Mouse (Mus musculus) MEL (cell line): ENCODE results near the gene Tcf12. TPM values are rescaled to one million over a fixed set of nuclear protein-coding genes. Genes with fewer than 3 reads are reported as not detected.
A peak's percentile ranks its signal among the peaks of the same experiment; 100 is the strongest.

Source experiments
- DNase-seq: peaks from one replicate; pipeline ENCODE4 v3.0.0; 2011; ENCODE audit warnings: low read depth, low spot score
- H3K27ac ChIP-seq: 2 replicates; pipeline ENCODE4 v1.5.1; 2012; ENCODE audit warnings: low read depth, mild to moderate bottlenecking, control low read depth, low read length, moderate library complexity; ENCODE audit not compliant: control insufficient read depth
- H3K27me3 ChIP-seq, 2 experiments: fragments of 150-350 bp in 1 of 2; sonication (generic) in 1 of 2; 2 replicates each; pipeline ENCODE4 v1.6.1; 2012; ENCODE audit warnings: low read length in 2 of 2, mild to moderate bottlenecking in 2 of 2, improper control_type of control experiment in 1 of 2, moderate library complexity in 1 of 2; ENCODE audit not compliant: insufficient read depth in 2 of 2, control insufficient read depth in 1 of 2
- H3K36me3 ChIP-seq, 2 experiments: 2 replicates each; pipeline ENCODE4 v1.6.1; 2012 to 2014; ENCODE audit warnings: low read length in 2 of 2, improper control_type of control experiment in 1 of 2, inconsistent platforms in 1 of 2, mild to moderate bottlenecking in 1 of 2; ENCODE audit not compliant: insufficient read depth in 2 of 2, control insufficient read depth in 1 of 2
- H3K4me1 ChIP-seq, 2 experiments: fragments of 150-350 bp in 1 of 2; sonication (generic) in 1 of 2; 2 replicates each; pipeline ENCODE4 v1.6.1; 2012; ENCODE audit warnings: low read length in 2 of 2, improper control_type of control experiment in 1 of 2, mild to moderate bottlenecking in 1 of 2; ENCODE audit not compliant: insufficient read depth in 2 of 2, control insufficient read depth in 1 of 2
- H3K4me3 ChIP-seq, 2 experiments: fragments of 150-350 bp in 1 of 2; sonication (generic) in 1 of 2; 2 replicates each; pipeline ENCODE4 v1.5.1; 2012; ENCODE audit warnings: low read depth in 2 of 2, low read length in 2 of 2, mild to moderate bottlenecking in 2 of 2, moderate library complexity in 2 of 2, control low read depth in 1 of 2, improper control_type of control experiment in 1 of 2; ENCODE audit not compliant: control insufficient read depth in 1 of 2, insufficient read depth in 1 of 2
- H3K79me2 ChIP-seq: 2 replicates; pipeline ENCODE4 v1.6.1; 2012; ENCODE audit warnings: mild to moderate bottlenecking, low read length, moderate library complexity; ENCODE audit not compliant: control insufficient read depth, poor library complexity, insufficient read depth
- H3K9ac ChIP-seq: 2 replicates; pipeline ENCODE4 v1.6.1; 2012; ENCODE audit warnings: low read depth, mild to moderate bottlenecking, control low read depth, low read length, moderate library complexity; ENCODE audit not compliant: control insufficient read depth, poor library complexity, severe bottlenecking
- H3K9me3 ChIP-seq: fragments of 150-350 bp; sonication (generic); replicated peaks from 2 replicates; pipeline ENCODE4 v1.6.1; 2012; ENCODE audit warnings: mild to moderate bottlenecking, low read length, improper control_type of control experiment, moderate library complexity; ENCODE audit not compliant: insufficient read depth
- BHLHE40 ChIP-seq: IDR thresholded peaks from 2 replicates; pipeline ENCODE4 v1.6.1; 2012; ENCODE audit warnings: low read depth, mild to moderate bottlenecking, inconsistent platforms, low read length, improper control_type of control experiment, borderline replicate concordance
- CHD1 ChIP-seq: IDR thresholded peaks from 2 replicates; pipeline ENCODE4 v1.6.1; 2012; ENCODE audit warnings: low read depth, mild to moderate bottlenecking, inconsistent platforms, low read length, improper control_type of control experiment
- ELF1 ChIP-seq: IDR thresholded peaks from 2 replicates; pipeline ENCODE4 v1.6.1; 2014; ENCODE audit warnings: low read depth, mild to moderate bottlenecking, inconsistent platforms, low read length, improper control_type of control experiment, moderate library complexity
- EP300 ChIP-seq, 2 experiments: IDR thresholded peaks; 2 replicates each; pipeline ENCODE4 v1.6.1; 2011; ENCODE audit warnings: improper control_type of control experiment in 2 of 2, low read length in 2 of 2, low read depth in 1 of 2, mild to moderate bottlenecking in 1 of 2
- GATA1 ChIP-seq: IDR thresholded peaks from 2 replicates; pipeline ENCODE4 v1.6.1; 2011; ENCODE audit warnings: low read depth, low read length, improper control_type of control experiment
- HCFC1 ChIP-seq: IDR thresholded peaks from 2 replicates; pipeline ENCODE4 v1.6.1; 2012; ENCODE audit warnings: low read depth, mild to moderate bottlenecking, inconsistent platforms, low read length, improper control_type of control experiment, moderate library complexity
- MAX ChIP-seq: IDR thresholded peaks from 2 replicates; pipeline ENCODE4 v1.6.1; 2011; ENCODE audit warnings: low read length, improper control_type of control experiment
- MXI1 ChIP-seq: IDR thresholded peaks from 2 replicates; pipeline ENCODE4 v1.6.1; 2011; ENCODE audit warnings: mild to moderate bottlenecking, low read depth, low read length, improper control_type of control experiment
- MYB ChIP-seq: IDR thresholded peaks from 2 replicates; pipeline ENCODE4 v1.6.1; 2011; ENCODE audit warnings: mild to moderate bottlenecking, low read depth, low read length, improper control_type of control experiment
- NRF1 ChIP-seq: IDR thresholded peaks from 2 replicates; pipeline ENCODE4 v1.6.1; 2014; ENCODE audit warnings: low read depth, mild to moderate bottlenecking, inconsistent platforms, low read length, improper control_type of control experiment, moderate library complexity; ENCODE audit not compliant: poor library complexity, insufficient read depth, severe bottlenecking
- POLR2A ChIP-seq, 2 experiments: IDR thresholded peaks; 2 replicates each; pipeline ENCODE4 v1.6.1; 2011 to 2012; ENCODE audit warnings: low read length in 2 of 2, mild to moderate bottlenecking in 2 of 2, control low read depth in 1 of 2, improper control_type of control experiment in 1 of 2, low read depth in 1 of 2, moderate library complexity in 1 of 2; ENCODE audit not compliant: control insufficient read depth in 1 of 2, insufficient read depth in 1 of 2, poor library complexity in 1 of 2
- RAD21 ChIP-seq: IDR thresholded peaks from 2 replicates; pipeline ENCODE4 v1.6.1; 2011; ENCODE audit warnings: mild to moderate bottlenecking, low read depth, low read length, improper control_type of control experiment
- TCF12 ChIP-seq: IDR thresholded peaks from 2 replicates; pipeline ENCODE4 v1.6.1; 2014; ENCODE audit warnings: low read depth, mild to moderate bottlenecking, inconsistent platforms, low read length, improper control_type of control experiment, moderate library complexity
- UBTF ChIP-seq: IDR thresholded peaks from 2 replicates; pipeline ENCODE4 v1.6.1; 2012; ENCODE audit warnings: low read depth, mild to moderate bottlenecking, inconsistent platforms, low read length, improper control_type of control experiment, moderate library complexity, borderline replicate concordance; ENCODE audit not compliant: insufficient read depth
- USF1 ChIP-seq: IDR thresholded peaks from 2 replicates; pipeline ENCODE4 v1.6.1; 2014; ENCODE audit warnings: low read depth, mild to moderate bottlenecking, inconsistent platforms, low read length, improper control_type of control experiment, moderate library complexity
- USF2 ChIP-seq, 2 experiments: IDR thresholded peaks; 2 replicates each; pipeline ENCODE4 v1.6.1; 2011 to 2012; ENCODE audit warnings: improper control_type of control experiment in 2 of 2, low read length in 2 of 2, borderline replicate concordance in 1 of 2, inconsistent platforms in 1 of 2, low read depth in 1 of 2, mild to moderate bottlenecking in 1 of 2; ENCODE audit not compliant: insufficient read depth in 1 of 2
- polyA plus RNA-seq, 2 experiments: library from polyadenylated mRNA; stranded (reverse) in 1 of 2; unstranded in 1 of 2; fragments of >175 nt in 1 of 2; fragments of >200 nt in 1 of 2; gene quantifications; 2 replicates each; pipeline versions ENCODE4 v1.2.1 to v1.2.4; 2012; ENCODE audit warnings: low replicate concordance in 2 of 2, low read depth in 1 of 2; ENCODE audit not compliant: insufficient read length in 2 of 2, insufficient read depth in 1 of 2, missing spikeins in 1 of 2
- total RNA-seq: library from RNA; depleted of rRNA; stranded (reverse); fragments of 300-350 nt; gene quantifications from 2 replicates; pipeline ENCODE4 v1.2.3, GENCODE M21; 2012

Gene Tcf12
- total and polyA plus RNA-seq, 3 experiments: 29.3 to 70.5 (median 39.6) TPM

DNA sequence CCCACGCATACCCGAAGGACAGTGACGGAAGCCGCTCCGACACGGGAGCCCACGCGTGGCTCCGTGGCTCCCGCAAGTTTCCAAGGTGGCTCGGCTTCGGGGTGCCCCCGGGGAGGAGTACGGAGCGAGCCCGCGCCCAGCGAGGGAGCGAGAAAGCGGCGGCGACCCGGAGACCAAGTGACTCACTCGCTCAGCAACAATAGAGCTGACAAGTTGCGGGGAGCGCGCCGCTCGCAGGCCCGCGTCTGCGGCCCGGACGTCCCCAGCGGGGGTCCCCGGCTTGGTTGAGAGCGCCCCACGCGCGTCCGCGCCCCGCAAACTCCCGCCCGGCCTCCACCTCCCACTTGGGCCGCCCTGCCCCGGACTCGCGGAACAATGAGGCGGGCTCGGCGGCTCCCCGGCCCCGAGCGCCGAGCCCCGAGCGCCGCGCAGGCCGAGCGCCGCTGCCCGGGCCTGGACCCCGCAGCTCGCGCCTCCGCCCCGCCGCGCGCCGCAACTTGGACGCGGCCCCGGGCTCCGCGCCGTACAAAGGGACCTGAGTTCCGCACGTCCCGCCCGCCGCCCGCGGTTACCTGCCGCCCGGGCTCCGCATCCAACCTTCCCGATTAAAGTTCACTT lies 558 bp downstream of the Tcf12 start:
- peak overlapping the region; percentile 65 for H3K27ac ChIP-seq
- DNase-seq: peak; percentile 71
- peaks cover 24% of the 10 kb centered on the region for H3K79me2 ChIP-seq
- no peaks in the 10 kb centered on the region for H3K27me3 ChIP-seq
- H3K9me3 ChIP-seq: no peaks in the 10 kb centered on the region
- TF ChIP-seq HCFC1 (no peak), POLR2A (IDR thresholded peaks at IDR 0.05; ENCODE audit: control insufficient read depth in 1 of 2, insufficient read depth in 1 of 2, low read depth in 1 of 2, low read length in 2 of 2, poor library complexity in 1 of 2) (0 out of 4 replicates have a peak, but pooled peaks of 1 of the 2 experiments have one; percentile 6), UBTF (0 out of 2 replicates have a peak, but pooled peaks have one; percentile 37), CHD1 (0 out of 2 replicates have a peak, but pooled peaks have one; percentile 7)
- H3K36me3 ChIP-seq: peaks cover 8 to 24% of the 10 kb centered on the region in 2 experiments
- peaks cover 4 to 7% of the 10 kb centered on the region in 2 experiments; a peak in 2 of 4 replicates for H3K4me1 ChIP-seq
- peak overlapping the region; percentile 87 to 93 for H3K4me3 ChIP-seq
- peak overlapping the region; percentile 100 for H3K9ac ChIP-seq

DNA sequence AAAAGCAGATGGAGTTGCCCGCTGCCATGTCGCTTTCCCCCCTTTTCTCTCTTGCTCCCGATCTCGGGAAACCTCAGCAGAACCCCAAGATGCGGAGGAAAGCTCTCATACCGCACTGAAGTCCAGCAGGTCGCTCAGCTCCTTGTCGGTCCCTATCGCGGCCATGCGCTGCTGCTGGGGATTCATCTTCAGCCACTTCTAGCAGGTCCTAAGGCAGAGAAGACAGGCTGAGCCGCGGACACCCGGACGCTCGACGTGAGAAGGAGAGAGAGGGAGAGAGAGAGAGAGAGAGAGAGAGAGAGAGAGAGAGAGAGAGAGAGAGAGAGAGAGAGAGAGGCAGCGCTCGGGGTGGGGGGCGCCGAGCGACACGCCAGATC lies 1.1 kb downstream of the Tcf12 start:
- Histone ChIP-seq H3K4me1 (peaks cover 4 to 11% of the 10 kb centered on the region in 2 experiments; a peak in 2 of 4 replicates), H3K27me3 (no peaks in the 10 kb centered on the region), H3K27ac (peak overlapping the region; percentile 65)
- peak; percentile 73 for DNase-seq
- 0 out of 2 replicates have a peak, but pooled peaks have one; percentile 13 for TF ChIP-seq TCF12
- TF ChIP-seq HCFC1: no peak
- no peak for TF ChIP-seq NRF1
- TF ChIP-seq CHD1: no peak
- TF ChIP-seq BHLHE40: no peak
- 0 out of 2 replicates have a peak, but pooled peaks have one; percentile 41 for TF ChIP-seq MXI1
- no peak for TF ChIP-seq ELF1
- TF ChIP-seq USF1: no peak
- TF ChIP-seq GATA1: no peak
- TF ChIP-seq RAD21: no peak
- TF ChIP-seq POLR2A (IDR thresholded peaks at IDR 0.05; ENCODE audit: control insufficient read depth in 1 of 2, insufficient read depth in 1 of 2, low read depth in 1 of 2, low read length in 2 of 2, poor library complexity in 1 of 2): peak in 1 of 2 experiments; percentile 25; a peak in 1 of 4 replicates
- no peak for TF ChIP-seq EP300 (IDR thresholded peaks at IDR 0.05; ENCODE audit: low read depth in 1 of 2, low read length in 2 of 2)
- TF ChIP-seq MAX: no peak
- TF ChIP-seq MYB: no peak
- TF ChIP-seq USF2 (IDR thresholded peaks at IDR 0.05; ENCODE audit: borderline replicate concordance in 1 of 2, insufficient read depth in 1 of 2, low read depth in 1 of 2, low read length in 2 of 2): no peak
- TF ChIP-seq, all 39 proteins: peak for 3
- Histone ChIP-seq H3K4me3 (peak overlapping the region; percentile 87 to 93), H3K79me2 (peaks cover 24% of the 10 kb centered on the region), H3K9me3 (no peaks in the 10 kb centered on the region), H3K9ac (peak overlapping the region; percentile 100), H3K36me3 (peaks cover 10 to 27% of the 10 kb centered on the region in 2 experiments)
